Mouse (Mus musculus) sigmoid colon, adult 10 weeks (tissue): ENCODE results near the gene Tstd1. TPM values are rescaled to one million over a fixed set of nuclear protein-coding genes. Genes with fewer than 3 reads are reported as not detected.

Source experiments
- polyA plus RNA-seq: library from polyadenylated mRNA; stranded (reverse); fragments of 350-450 nt; fragmentation: Illumina TruSeq; extraction: RNeasy Lipid Tissue Mini Kit (QIAGEN cat#74804); gene quantifications from one replicate; pipeline ENCODE4 v1.2.3, GENCODE M21; 2014; ENCODE audit warnings: low read depth, low replicate concordance

Tstd1 gene
- polyA plus RNA-seq, result 34.1 TPM

DNA sequence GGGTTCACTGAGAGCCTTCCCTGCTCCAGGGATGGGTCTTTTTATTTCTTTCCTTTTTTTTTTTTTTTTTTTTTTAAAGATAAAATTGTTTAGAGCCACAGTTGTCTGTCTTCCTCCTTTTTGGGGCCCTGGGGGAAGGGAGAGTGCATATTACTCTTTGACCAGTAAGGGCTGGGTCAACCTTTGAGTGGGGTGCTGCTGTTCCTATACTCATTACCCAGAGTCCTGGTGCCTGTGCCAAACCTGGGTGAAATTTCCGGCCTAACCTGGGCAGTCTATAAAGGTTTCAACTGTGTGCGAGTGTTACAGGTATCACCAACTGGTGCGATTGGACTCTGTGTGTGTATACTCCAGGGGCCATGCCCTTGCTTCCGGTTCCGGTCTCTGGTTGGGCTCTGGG, at the start of gene Tstd1:
Gene Tstd1, plus strand, starts transcription at position 213 of the 400 bp plus-strand sequence.

DNA sequence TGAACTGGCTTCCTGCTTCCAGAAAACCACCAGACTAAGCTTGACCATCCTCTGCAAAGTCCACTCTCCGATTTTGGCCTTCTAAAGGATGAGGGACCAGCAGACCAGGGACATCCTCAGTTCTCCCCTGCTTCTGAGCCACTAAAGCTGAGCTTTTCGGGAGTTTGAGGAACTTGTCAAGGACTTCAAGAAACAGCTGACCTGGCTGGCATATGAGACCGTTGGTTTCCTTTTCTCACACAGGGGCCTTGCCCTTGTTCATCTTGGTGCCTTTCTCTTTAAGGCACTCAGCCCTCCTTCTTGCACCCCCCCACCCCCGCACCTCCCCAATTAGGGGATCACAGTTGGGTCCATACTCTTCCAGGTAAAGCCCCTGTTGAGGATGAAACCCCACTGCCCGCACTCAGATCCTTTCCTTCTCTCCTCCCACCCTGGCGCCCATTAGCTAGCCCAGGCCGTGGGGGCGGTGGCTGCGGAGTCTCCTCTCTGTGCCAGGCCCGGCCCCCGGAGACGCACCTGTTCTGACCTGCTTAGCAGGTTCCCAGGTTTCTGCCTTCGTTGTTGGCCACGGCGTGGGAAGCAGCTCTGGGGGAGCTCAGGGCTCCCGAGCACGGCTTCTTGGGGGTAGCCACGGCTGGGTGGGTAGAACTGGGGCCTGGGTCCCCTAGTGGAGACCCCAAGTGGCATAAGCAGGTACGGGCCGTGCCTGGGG, 48.7 kb upstream of the Tstd1 start, which contains the start of gene Nectin4:
Gene Nectin4, plus strand, starts transcription at position 255 of the 712 bp plus-strand sequence.

DNA sequence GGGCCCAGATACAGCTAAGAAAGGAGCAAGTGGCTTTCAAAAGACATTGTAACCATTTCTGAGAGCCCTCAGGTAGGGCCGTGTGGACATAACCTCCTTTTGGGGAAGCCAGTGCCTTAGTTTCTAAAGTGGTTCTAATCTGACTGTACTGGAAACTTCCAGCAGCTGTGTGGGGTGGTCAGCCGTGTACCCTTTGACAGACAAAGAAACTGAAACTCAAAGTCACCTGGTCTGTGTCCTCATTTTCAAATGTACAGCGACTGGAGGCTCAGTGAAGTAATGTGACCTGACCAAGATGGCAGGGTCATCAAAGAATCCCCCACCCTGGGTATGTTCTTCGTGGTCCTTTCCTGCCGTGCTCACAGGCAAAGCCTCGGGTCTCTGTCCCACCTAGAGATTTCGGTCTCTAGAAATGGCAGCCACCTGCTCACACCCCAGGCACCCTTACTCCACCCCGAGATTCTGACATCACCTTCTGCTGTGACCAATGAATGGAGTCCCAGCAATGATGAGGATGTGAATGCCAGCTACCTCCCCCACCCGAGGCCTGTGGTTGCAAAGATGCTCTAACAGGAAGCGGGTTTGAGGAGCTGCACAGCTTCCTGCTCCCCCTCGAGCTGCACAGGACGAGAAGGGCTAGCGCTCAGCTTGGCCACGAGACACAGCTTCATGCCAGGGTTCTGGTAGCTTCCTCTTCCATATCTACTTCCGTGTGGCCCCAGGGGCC, 30.1 kb upstream of the Tstd1 start, which contains the start of gene Arhgap30:
Gene Arhgap30, plus strand, starts transcription at position 579 of the 727 bp plus-strand sequence.

DNA sequence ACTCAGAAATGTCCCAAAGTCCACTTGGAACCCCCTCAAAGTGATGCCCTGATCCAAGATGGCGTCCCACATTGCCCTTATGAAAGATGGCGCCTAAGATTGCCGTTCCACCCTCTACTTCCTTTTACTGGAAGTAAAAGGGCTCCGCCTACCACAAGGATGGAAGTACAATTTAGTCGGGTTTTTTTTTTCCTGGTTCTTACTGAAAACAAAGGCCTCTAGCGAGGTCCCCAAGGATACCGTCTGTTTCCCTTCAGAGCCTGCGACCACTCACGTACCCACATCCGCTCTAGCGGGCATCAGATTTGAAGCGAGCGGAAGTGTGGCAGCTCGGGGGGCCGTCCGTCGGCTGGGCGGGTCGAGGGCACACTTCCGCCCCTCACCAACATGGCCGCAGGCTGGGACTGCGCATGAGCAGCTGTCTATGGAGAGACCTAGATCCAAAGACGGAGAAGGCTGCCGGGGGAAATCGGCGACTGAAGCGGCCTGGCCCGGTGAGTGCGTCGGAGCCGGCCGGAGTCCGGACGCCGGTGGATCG, 7.7 kb upstream of the Tstd1 start, which contains the start of gene Usf1:
Gene Usf1, plus strand, starts transcription at position 367 of the 538 bp plus-strand sequence.

DNA sequence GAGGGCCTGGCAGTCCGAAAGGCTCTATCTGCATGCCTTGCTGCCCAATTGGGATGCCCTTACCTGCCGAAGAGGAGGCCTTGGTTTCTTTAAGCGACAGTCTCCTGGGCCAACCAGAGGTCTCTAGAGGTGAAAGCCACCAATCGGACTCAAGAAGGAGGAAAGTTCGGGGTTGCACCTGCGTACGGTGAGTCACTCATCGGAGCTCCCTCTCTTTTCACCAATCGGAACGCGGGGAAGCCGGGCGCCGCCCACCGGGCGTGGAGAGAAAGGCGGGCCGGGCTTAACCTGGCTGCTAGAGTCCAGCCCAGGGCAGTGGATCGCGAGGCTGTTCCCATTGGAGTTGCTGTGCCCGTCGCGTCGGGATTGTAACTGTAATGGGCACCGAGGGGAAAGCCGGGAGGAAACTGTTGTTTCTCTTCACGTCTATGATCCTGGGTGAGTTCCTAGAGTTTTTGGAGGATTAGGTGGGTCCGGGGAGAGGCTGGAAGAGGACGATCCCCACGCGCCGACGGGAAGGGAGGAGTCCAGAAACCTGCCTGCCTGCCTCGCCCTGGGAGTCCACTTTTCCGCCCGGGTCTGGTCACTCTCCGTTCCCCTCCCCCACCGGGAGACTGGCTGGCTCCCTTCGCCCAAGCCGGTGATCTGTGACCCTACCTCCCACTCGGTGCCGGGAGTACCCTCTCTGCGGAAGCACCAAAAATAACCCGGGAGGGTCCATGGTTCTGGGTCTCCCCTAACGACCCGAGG, 18.8 kb downstream of the Tstd1 start, which contains the start of gene F11r:
Gene F11r, plus strand, starts transcription at position 272 of the 750 bp plus-strand sequence.

Other genes starting within 250 kb of the Tstd1 start
- gene Pcp4l1, start 222.6 kb upstream of the Tstd1 start, polyA plus RNA-seq, result 36.1 TPM
- 1.4 TPM for gene Nr1i3, start 204.9 kb upstream of the Tstd1 start, polyA plus RNA-seq
- 6.9 TPM for gene Tomm40l, start 196.4 kb upstream of the Tstd1 start, polyA plus RNA-seq
- not detected for gene Apoa2, start 193.8 kb upstream of the Tstd1 start, polyA plus RNA-seq
- 23.4 TPM for gene Fcer1g, start 184.5 kb upstream of the Tstd1 start, polyA plus RNA-seq
- gene Adamts4, start 168.5 kb upstream of the Tstd1 start, polyA plus RNA-seq, result 2.6 TPM
- gene Ndufs2, start 167.5 kb upstream of the Tstd1 start, polyA plus RNA-seq, result 59.0 TPM
- gene B4galt3, start 148.5 kb upstream of the Tstd1 start, polyA plus RNA-seq, result 10.8 TPM
- 10.9 TPM for gene Ppox, start 137.7 kb upstream of the Tstd1 start, polyA plus RNA-seq
- 15.5 TPM for gene Usp21, start 130.9 kb upstream of the Tstd1 start, polyA plus RNA-seq
- gene Ufc1, start 123.8 kb upstream of the Tstd1 start, polyA plus RNA-seq, result 84.2 TPM
- gene Dedd, start 89.7 kb upstream of the Tstd1 start, polyA plus RNA-seq, result 22.4 TPM
- gene Nit1, start 73.2 kb upstream of the Tstd1 start, polyA plus RNA-seq, result 20.6 TPM
- gene Pfdn2, start 73.2 kb upstream of the Tstd1 start, polyA plus RNA-seq, result 17.3 TPM
- not detected for gene Klhdc9, start 58.1 kb upstream of the Tstd1 start, polyA plus RNA-seq
- gene Nectin4, start 48.8 kb upstream of the Tstd1 start, polyA plus RNA-seq, result 0.60 TPM
- 10.1 TPM for gene Arhgap30, start 29.9 kb upstream of the Tstd1 start, polyA plus RNA-seq
- 1.4 TPM for gene Usf1, start 7.6 kb upstream of the Tstd1 start, polyA plus RNA-seq
- 91.4 TPM for gene F11r, start 18.7 kb downstream of the Tstd1 start, polyA plus RNA-seq
- gene Alyref2, start 84.6 kb downstream of the Tstd1 start, polyA plus RNA-seq, result 2.5 TPM
- 0.41 TPM for gene Itln1, start 116.4 kb downstream of the Tstd1 start, polyA plus RNA-seq
- 4.2 TPM for gene Cd244a, start 140.3 kb downstream of the Tstd1 start, polyA plus RNA-seq
- 3.9 TPM for gene Ly9, start 188.5 kb downstream of the Tstd1 start, polyA plus RNA-seq
- gene Slamf7, start 234.2 kb downstream of the Tstd1 start, polyA plus RNA-seq, result 5.3 TPM